Mouse (Mus musculus) adrenal gland, adult 10 weeks (tissue): ENCODE measurements around the gene Cdc5l. TPM values are rescaled to one million over a fixed set of nuclear protein-coding genes. Genes with fewer than 3 reads are reported as not detected.

Experiments used
- polyA plus RNA-seq: library from polyadenylated mRNA; stranded (reverse); fragments of 350-450 nt; fragmentation: Illumina TruSeq; extraction: RNeasy Lipid Tissue Mini Kit (QIAGEN cat#74804); gene quantifications from one replicate; pipeline ENCODE4 v1.2.3, GENCODE M21; 2014; ENCODE audit warnings: low read depth, low replicate concordance

The Cdc5l gene
- 58.0 TPM for polyA plus RNA-seq

DNA sequence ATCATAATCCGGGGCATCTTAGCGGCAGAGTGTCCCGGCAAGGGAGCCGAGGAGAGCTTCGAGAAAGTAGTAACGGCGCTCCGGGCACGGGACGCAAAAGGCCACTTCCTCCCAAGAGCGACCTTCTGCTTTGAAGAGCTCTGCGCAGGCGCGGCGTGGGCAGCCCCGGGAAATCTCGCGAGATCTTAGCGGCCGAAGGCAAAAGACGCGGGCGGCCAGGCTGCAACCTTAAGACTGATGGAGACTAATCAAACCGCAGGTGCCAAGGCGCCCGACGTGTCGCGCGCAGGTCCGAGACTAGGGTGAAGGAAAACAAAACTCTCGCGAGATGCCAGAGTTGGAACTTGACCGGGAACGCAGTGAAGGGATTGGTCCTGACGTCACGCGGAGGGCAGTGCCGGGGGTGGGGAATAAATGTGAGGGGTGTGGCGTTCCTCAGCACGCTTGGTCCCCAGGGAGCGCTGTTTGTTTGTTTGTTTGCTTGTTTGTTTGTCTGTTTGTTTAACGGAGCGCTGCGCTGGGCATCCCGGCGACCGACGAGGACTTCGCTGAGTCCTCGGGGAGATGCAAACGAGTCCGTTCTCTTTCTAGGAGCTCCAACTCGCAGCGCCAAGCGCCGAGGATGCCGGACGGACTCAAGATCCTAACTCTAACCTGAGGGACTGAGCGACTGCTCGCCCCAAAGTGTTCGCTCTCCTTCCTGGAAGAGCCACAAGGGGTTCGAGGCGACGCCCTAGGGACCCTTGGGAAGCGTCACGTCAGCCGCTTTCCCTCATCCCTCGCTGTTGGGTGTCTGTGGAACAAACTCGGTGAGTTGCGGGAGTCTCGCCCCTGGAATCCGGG, at the start of gene Cdc5l:
Gene Cdc5l, minus strand, starts transcription at position 319 of the 843 bp plus-strand sequence.

DNA sequence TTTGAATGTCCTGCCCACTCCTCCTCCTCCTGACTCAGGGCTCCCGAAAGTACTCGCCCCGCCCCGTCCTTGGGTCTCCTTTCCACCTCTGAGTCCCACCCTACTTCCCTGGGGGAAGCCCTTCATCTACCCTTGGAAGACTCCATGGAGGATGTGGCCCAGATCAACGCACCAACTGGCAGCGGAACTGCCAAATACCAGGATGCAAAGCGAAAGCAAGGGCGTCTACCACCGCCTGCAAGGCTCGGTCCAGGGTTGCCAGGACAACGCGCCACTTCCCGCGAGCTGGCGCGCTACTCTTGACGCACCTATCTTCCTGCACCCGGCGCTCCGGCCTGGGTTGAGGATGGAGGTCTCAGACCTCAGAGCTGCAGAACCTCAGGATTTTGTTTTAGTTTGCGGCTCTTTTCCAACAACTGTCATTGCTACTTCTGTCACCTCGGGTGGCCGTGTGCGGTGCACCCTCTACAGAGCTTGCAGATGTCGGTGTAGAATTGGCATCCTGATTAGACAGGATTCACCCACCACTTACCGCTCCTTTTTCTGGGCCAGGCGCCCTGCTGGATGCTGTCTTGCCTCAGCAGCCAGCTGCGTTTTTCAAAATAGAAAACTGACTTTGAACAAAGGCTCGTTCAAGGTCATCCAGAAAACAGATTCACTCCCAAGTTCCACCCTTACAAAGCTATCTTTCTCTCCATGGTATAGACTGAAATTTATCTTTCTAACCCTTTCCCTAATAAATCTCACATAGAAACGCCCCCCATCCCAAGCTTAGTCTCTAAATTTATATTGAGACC, 41.3 kb upstream of the Cdc5l start, which contains the start of gene Spats1:
Gene Spats1, minus strand, starts transcription at position 747 of the 797 bp plus-strand sequence.

Other genes starting within 250 kb of the Cdc5l start
- not detected for gene Spats1, start 41.7 kb upstream of the Cdc5l start, polyA plus RNA-seq
- 0.17 TPM for gene Aars2, start 73.1 kb upstream of the Cdc5l start, polyA plus RNA-seq
- not detected for gene Tcte1, start 89.7 kb upstream of the Cdc5l start, polyA plus RNA-seq
- not detected for gene Tmem151b, start 115.9 kb upstream of the Cdc5l start, polyA plus RNA-seq
- 0.64 TPM for gene Nfkbie, start 122.0 kb upstream of the Cdc5l start, polyA plus RNA-seq
- 3.1 TPM for gene Slc35b2, start 130.1 kb upstream of the Cdc5l start, polyA plus RNA-seq
- 2,931 TPM for gene Hsp90ab1, start 139.5 kb upstream of the Cdc5l start, polyA plus RNA-seq
- 20.3 TPM for gene Slc29a1, start 165.9 kb upstream of the Cdc5l start, polyA plus RNA-seq
- gene Mymx, start 168.4 kb upstream of the Cdc5l start, polyA plus RNA-seq: not detected
- 0.29 TPM for gene Capn11, start 225.6 kb upstream of the Cdc5l start, polyA plus RNA-seq